Mouse (Mus musculus) gastrocnemius, postnatal 10 days (tissue): ENCODE results near the gene Fam174a. TPM values are rescaled to one million over a fixed set of nuclear protein-coding genes. Genes with fewer than 3 reads are reported as not detected.

Experiments
- DNase-seq: peaks from one replicate; pipeline ENCODE4 v3.0.0; 2021; ENCODE audit warnings: mixed read lengths
- long read RNA-seq, 2 experiments: library from polyadenylated mRNA; stranded (forward); transcript quantifications; one replicate each; pipeline ENCODE4 v2.0.0; 2021
- total RNA-seq, 2 experiments: library from RNA; stranded (reverse); gene quantifications; 2 replicates each; pipeline ENCODE4 v1.2.3; 2021

Fam174a gene
- 10 to 100 TPM; 19.5 to 23.0 TPM for total RNA-seq
- long read RNA-seq, experiment 1, transcript Fam174a-201 (3 exons, 2,112 nt) = major isoform, 47 of 47 reads
- long read RNA-seq, experiment 1, partial matches to known transcripts = 0 of 47 reads
- long read RNA-seq, experiment 1, other reads (novel, unspliced or antisense) = 0 of 47 reads
- long read RNA-seq, experiment 2, transcript Fam174a-201 (3 exons, 2,112 nt) = major isoform, 56 of 56 reads
- long read RNA-seq, experiment 2, partial matches to known transcripts = 0 of 56 reads
- long read RNA-seq, experiment 2, other reads (novel, unspliced or antisense) = 0 of 56 reads

DNA sequence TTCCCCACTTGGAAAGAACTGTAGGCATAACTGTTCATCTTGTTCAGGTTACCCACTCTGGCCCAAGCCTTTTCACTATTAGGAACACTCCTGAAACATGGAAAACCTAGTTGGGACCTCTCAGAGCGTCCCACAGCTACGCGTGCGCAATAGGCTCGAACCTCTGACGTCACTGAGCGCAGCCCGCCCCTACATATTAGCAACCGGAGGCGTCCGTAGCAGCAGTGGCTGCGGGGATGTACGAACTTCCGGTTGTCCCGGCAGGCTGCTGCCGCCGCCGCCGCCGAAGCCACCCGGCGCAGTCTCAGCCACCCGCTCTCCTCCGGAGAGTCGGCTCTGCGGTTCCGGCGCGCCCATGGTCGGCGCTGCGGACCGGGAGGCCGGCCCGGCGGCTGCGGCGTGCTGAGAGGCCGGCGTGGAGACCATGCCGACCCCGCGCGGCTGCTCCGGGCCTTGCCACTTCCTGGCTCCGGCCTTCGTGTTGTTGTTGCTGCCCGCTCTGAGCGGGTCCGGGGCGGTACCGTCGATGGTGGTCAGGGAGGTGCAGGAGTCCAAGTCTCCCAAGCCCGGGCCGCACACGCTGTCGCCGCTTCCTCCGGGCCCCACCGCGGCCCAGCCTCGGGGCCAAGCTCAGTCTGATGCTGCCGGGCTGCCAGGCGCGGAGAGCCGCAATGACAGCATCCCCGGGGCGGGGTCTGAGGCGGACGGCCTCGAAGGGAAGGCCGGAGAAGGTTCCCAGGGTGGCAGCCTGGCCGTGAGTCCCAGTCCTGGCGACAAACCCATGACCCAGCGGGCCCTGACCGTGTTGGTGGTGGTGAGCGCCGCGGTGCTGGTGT is at the start of gene Fam174a:
Gene Fam174a, plus strand, starts transcription at position 231 of the 836 bp plus-strand sequence.
- DNase-seq = peak; percentile 92

- DNase-seq = no peak
Observed at GRCm38 (mm10) chr1:95263843-95264242, 49.6 kb upstream of the Fam174a start.

DNA sequence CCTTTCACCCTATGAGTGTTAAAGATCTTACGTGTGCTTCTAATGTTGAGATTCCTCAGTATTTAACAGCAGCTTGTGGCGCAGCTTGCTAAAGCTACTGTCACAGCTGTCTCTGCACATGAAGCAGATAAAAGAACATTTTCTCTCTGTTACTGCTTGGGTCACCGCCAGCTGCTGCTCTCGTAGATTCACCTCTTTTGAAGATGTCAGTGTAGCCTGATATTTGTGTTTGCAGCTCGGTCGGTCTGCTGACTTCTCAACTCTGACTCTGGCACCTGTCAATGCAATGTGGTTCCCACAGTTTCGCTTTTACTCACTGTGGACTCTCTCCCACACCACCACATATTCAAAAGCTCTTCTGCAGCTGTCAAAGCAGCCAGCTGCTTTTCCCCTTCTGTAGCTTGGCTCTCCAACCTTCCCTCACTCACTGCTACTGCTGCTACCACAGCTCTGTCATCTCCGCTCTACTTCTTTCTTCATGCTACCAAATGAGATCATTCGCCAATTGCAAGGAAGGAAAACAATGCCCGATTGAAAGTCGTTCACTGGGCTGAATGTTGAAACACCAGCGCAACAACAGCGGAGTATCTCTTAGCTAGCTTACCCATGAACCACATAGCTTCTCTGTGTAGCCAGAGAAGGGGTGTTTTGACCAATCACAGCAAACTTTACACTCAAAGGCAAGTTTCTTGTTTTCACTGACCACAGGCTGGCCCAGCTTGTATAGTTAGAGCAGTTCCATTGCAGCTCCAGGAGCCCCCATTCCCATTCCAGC is 45.3 kb upstream of the Fam174a start:
- DNase-seq = peak; percentile 8

DNA sequence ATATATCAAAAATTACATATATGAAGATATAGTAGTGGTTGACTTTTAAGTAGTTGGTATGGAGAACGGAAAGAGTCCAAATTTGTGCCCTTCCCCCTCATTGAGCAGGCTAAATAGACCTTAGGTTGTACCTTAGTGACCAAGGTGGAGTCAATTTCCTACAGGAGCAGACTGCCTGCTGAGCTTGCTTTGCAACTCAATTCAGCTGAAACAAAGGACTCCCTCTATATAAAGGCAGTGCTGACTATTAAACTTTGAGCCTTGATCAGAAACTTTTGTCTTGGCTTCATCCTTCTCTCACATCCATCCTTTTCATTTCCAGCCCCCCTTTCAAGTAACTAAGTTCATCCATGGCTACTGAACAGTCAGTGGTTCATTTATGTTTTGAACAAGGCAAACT is 40.1 kb upstream of the Fam174a start:
- no peak for DNase-seq

GRCm38 (mm10) chr1:95308324-95308723 is 5.1 kb upstream of the Fam174a start:
- no peak for DNase-seq

DNA sequence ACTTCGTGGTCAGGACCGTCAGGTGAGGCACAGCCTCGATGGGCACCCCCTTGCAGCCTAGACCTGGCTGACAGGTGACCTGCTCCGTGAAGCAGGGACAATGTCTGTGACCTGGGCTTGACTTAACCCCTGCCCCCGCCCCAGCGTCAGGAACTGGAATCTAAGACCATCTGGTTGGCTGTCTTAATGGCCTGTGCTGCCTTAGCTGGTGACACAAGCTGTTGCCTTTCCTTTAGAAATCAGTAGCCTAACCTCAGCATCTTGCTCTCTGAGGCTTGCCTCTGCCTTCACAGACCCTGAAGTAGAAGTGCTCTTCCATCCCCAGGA is 769 bp downstream of the Fam174a start:
- DNase-seq = no peak

DNA sequence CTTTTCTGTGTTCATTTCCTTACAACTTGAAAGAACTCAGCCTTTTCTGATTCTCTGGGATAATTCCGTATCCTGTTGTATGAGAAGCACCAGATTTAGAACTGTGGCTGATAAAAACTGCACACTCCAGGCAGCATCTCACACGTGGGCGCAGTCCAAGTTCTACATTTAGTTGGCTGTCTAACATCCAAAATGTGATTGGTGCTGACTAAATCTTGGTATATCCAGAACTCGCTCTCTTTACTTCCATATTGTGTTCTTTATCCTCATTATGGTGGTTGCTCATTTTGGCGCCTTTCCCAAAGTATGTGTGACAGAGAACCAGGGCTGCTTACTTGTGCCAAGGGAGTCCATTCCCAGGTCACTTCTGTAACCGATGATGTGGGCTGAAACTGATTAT is 2.6 kb downstream of the Fam174a start:
- no peak for DNase-seq

- DNase-seq = no peak
Observed at GRCm38 (mm10) chr1:95322219-95322618, 8.8 kb downstream of the Fam174a start.

- DNase-seq = no peak
Observed at GRCm38 (mm10) chr1:95323004-95323403, 9.6 kb downstream of the Fam174a start.

DNA sequence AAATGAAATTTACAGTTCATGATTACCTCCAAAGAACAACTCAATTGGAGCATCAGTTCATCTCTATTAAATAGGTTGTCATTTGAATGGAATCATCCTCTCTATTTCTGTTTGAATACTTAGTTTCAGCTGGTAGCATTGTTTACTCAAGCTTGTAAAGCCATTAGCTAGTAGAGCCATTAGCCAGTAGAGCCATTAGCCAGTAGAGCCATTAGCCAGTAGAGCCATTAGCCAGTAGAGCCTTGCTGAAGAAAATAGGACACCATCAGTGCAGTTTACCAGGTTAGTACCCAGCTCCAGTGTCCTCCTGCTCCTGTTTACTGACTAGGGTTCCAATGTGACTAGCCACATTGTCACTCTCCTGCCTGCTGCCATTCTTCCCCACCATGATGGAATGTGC is 13.4 kb downstream of the Fam174a start:
- DNase-seq = no peak

DNA sequence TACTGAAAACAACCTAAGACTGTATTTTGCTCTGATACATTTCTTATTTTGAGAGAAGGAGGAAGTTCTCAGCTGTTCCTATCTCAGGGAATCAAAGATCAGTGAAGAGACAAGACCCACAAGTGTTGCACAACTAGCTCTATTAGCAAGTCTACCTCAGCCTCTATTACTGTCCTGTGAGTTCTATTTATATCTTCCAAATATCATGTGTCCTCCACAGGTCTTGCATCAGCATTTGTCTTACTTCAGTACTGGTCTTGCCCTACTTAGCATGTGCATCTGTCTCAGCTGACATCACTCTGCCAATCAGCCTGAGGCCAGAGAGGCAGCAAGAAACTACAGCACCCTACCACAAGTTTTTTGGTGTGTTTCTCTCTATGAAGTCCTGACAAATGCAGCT is 26.2 kb downstream of the Fam174a start:
- no peak for DNase-seq

- DNase-seq = no peak
Observed at GRCm38 (mm10) chr1:95342242-95342641, 28.8 kb downstream of the Fam174a start.

- DNase-seq = no peak
Observed at GRCm38 (mm10) chr1:95343585-95344485, 30.4 kb downstream of the Fam174a start.

DNA sequence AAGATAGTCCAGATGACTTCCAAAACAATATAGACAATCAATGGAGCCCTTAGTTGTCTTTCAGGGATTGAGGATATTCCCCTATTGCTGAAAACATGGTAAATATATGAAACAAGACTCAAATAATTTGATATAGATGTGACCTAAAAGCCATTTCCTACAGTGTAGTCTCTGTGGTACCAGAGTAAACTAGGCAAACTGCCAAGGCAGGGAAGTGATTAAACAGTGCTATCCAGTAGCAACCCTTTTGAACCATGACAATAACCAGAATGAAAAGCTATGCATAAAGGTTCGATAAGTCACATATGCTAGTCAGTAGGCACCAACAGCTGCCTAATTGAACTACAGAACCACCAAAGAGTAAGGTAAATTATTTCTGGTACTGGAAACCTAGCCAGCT is 40.7 kb downstream of the Fam174a start:
- no peak for DNase-seq

DNA sequence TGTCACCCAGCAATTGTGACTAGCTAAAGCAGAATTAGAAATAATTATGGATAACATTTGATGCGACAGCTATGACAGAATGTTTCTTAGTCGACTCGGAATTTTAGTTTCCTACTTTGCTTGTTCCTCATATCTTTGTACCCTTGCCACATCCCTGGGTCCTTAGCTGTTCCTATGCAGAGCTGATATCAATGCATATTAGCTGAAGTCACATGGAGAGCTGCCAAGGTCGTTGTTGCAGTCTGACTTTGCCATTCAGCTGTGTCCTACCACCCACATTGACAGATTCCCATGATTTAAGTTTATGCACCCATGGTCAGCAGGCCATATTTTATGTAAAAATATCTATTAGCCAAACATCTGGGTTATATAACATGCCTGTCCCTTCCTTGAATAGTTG is 43.5 kb downstream of the Fam174a start:
- DNase-seq = no peak

DNA sequence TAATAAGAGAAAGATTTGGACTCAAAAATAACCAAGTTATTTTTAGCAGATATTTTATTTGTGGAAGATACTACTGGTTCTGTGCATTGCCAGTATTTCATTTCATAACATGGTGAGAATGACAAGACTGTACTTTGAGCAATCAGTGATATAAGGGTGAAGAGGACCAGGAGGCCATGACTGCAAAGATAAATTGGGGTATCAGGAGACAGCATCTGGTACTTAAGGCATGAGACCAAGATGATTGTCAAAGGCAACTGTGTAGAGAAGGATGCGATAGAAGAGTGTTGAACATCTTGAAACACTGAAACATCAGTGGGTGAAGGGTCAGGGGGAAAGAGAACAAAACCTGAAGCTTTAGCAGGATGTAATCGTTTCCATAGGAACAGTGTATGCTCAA is 50.3 kb downstream of the Fam174a start:
- DNase-seq = no peak

- no peak for DNase-seq
Observed at GRCm38 (mm10) chr1:95366616-95367373, 53.4 kb downstream of the Fam174a start.

GRCm38 (mm10) chr1:95367748-95368147 is 54.3 kb downstream of the Fam174a start:
- DNase-seq = no peak

DNA sequence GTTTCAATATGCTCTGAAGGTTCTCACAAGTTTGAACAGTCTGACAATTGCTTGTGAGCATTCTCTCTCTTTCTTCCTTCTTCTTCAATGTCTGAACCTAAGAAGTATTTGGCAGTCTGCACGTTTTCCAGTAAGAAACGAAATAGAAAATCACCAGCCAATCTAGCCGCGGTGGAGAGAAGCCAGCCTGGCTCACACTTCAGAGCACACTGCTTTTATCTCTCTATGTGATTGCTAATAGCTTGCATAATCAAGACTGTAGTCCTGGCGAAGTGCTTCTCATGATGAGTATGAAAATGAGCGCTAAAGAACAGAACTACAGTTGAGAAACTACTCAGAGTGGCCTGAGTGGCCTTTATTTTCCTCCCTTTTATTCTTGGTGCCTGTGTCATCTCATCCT is 62.0 kb downstream of the Fam174a start:
- no peak for DNase-seq

GRCm38 (mm10) chr1:95381028-95381427 is 67.6 kb downstream of the Fam174a start:
- no peak for DNase-seq
